Mouse (Mus musculus) limb, embryonic 13.5 days (tissue): Measurements from ENCODE around the gene Wnt11. TPM values are rescaled to one million over a fixed set of nuclear protein-coding genes. Genes with fewer than 3 reads are reported as not detected.

Experiments used
- ATAC-seq: fragments of 200-750 bp; cut with Nextera tagmentation; 2 replicates; pipeline ENCODE4 v1.8.0; 2017; ENCODE audit warnings: low read depth, moderate number of reproducible peaks, moderate TSS enrichment; ENCODE audit not compliant: low FRiP score
- H3K27ac ChIP-seq: fragments of 300-500 bp; sonication (generic); 2 replicates; pipeline ENCODE4 v1.5.1; 2015; ENCODE audit warnings: inconsistent platforms, mild to moderate bottlenecking, moderate library complexity
- H3K27me3 ChIP-seq: fragments of 300-500 bp; sonication (generic); 2 replicates; pipeline ENCODE4 v1.6.1; 2015; ENCODE audit warnings: mild to moderate bottlenecking, inconsistent platforms
- H3K36me3 ChIP-seq: fragments of 300-500 bp; sonication (generic); 2 replicates; pipeline ENCODE4 v1.6.1; 2015; ENCODE audit warnings: inconsistent platforms, mild to moderate bottlenecking, moderate library complexity
- H3K4me1 ChIP-seq: fragments of 300-500 bp; sonication (generic); 2 replicates; pipeline ENCODE4 v1.6.1; 2015; ENCODE audit warnings: inconsistent platforms
- H3K4me2 ChIP-seq: fragments of 300-500 bp; sonication (generic); replicated peaks from 2 replicates; pipeline ENCODE4 v1.6.1; 2015; ENCODE audit warnings: inconsistent platforms, mild to moderate bottlenecking, moderate library complexity
- H3K4me3 ChIP-seq: fragments of 300-500 bp; sonication (generic); 2 replicates; pipeline ENCODE4 v1.5.1; 2015; ENCODE audit warnings: moderate library complexity, mild to moderate bottlenecking, inconsistent platforms
- H3K9ac ChIP-seq: fragments of 300-500 bp; sonication (generic); 2 replicates; pipeline ENCODE4 v1.6.1; 2015; ENCODE audit warnings: mild to moderate bottlenecking, inconsistent platforms
- H3K9me3 ChIP-seq: fragments of 300-500 bp; sonication (generic); 2 replicates; pipeline ENCODE4 v1.6.1; 2016; ENCODE audit warnings: inconsistent platforms
- WGBS: fragments of 180-500 bp; shearing (Covaris S2); methylation state at CpG from one replicate; pipeline ENCODE4 v1.1.7; 2015; 5-methylcytosine and 5-hydroxymethylcytosine counted together
- polyA plus RNA-seq: library from polyadenylated mRNA; unstranded; fragments of >200 nt; fragmentation: Nextera tagmentation; extraction: Ambion mirVana; gene quantifications from 2 replicates; pipeline ENCODE4 v1.2.1, GENCODE M21; 2015

Wnt11 gene
- polyA plus RNA-seq, 1 experiment from 2014 or later = 37.2 TPM

DNA sequence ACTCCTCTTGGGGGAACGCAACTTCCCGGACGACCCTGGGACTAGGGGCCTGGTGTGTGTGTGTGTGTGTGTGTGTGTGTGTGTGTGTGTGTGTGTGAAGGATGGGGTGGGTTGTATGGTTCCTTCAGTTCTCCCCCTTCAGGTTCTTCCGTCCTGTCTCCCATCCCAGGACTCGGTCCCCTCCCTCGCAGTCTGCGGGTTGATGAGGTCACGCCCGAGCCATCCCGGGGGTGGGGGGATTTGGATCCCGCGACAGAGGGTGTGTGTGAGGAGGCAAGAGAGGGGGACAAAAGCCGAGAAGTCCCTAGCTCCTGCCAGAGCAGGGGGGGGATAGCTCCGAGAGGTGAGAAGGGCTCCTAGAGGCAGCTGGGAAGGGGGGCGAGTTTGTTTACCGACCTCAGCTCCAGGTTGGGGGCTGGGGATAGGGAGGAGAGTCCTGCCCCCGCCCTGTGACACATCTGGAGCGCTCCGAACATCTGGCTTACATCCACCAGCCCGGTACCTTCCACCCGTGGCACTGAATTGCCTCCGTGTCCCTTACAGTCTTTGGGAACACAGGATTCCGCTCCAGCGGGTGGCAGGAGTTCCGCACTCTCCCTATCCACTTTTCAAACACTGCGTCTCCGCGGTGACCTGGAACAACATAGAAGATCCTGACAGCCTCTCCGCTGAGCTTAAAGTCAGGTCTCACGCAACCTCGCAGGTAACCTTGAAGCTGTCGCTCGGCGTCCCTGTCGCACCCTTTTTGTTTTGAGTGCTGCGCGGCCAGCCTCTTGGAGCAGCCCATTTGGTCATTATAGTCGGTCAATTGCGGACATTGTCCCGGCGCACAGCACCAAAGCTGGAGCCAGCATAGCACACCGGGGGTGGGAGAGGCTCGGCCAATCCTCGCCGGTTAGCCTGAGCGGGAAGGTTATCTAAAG lies 868 bp downstream of the Wnt11 start:
- H3K9me3 ChIP-seq = no peaks in the 10 kb centered on the region
- 0 out of 2 replicates have a peak, but pooled peaks cover 3% of the 10 kb centered on the region for H3K36me3 ChIP-seq
- H3K9ac ChIP-seq = peak overlapping the region; percentile 81
- WGBS = under 1% methylated on average over 46 of the region's 46 CpGs
- peak overlapping the region; percentile 58; the same call in 1 of the 2 replicates for H3K27ac ChIP-seq
- peaks cover 58% of the 10 kb centered on the region for H3K4me1 ChIP-seq
- H3K4me3 ChIP-seq = peak overlapping the region; percentile 65
- peaks cover 89% of the 10 kb centered on the region for H3K27me3 ChIP-seq
- H3K4me2 ChIP-seq = peak overlapping the region; percentile 90
- ATAC-seq = no peak

DNA sequence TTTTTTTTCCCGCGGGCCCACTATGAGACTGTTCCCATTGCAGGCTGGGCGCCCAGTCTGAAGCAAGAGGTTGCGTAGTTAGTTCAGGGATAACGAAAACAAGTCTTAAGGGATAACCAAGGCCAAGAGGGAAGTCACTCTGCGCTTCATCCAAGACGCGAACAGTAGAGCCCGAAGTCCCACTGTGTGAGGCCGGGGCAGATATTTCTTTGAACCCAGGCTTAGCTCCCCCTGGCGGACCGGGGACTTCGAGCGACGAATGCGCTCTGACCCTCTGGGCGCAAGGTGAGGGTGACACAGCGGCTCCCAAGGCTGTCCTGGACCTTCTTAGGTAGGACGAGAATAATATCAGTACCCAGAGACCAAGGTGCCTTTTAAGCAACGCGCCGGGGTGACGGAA lies 1.7 kb downstream of the Wnt11 start:
- Histone ChIP-seq H3K27me3 (peaks cover 89% of the 10 kb centered on the region), H3K4me2 (peak overlapping the region; percentile 90), H3K4me1 (peaks cover 67% of the 10 kb centered on the region), H3K36me3 (0 out of 2 replicates have a peak, but pooled peaks cover 3% of the 10 kb centered on the region), H3K4me3 (peak overlapping the region; percentile 65), H3K9ac (peak overlapping the region; percentile 81), H3K27ac (peak overlapping the region; percentile 75; the same call in 1 of the 2 replicates), H3K9me3 (no peaks in the 10 kb centered on the region)
- 1% methylated on average over 23 of the region's 23 CpGs for WGBS
- no peak for ATAC-seq

DNA sequence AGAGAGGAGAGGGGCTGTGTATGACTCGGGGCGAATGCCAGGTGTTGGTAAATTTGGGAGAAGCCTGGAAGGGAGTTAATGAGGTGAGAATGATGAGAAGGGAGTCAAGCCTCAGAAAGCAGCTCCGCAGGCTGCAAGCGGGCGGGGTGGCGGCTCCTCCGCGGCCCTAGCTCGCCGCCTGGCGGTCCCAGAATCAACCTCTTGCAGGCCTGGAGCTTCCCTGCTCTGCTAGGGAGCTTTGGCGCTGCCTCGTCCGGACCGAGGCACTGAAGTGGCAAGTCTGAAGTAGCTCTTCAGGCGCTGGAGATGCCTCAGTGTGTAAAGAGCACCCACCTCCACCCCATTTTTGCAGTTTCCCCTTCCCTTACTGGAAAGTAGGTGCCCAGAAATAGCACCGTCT lies 3.0 kb downstream of the Wnt11 start:
- Histone ChIP-seq H3K4me3 (peak overlapping the region; percentile 65), H3K4me2 (peak overlapping the region; percentile 90), H3K36me3 (peaks cover 3% of the 10 kb centered on the region; the same call in 1 of the 2 replicates), H3K9ac (peak overlapping the region; percentile 81), H3K9me3 (no peaks in the 10 kb centered on the region), H3K27me3 (peaks cover 89% of the 10 kb centered on the region), H3K27ac (peak overlapping the region; percentile 75; the same call in 1 of the 2 replicates), H3K4me1 (peaks cover 79% of the 10 kb centered on the region)
- under 1% methylated on average over 17 of the region's 17 CpGs for WGBS
- peak; percentile 78 for ATAC-seq

DNA sequence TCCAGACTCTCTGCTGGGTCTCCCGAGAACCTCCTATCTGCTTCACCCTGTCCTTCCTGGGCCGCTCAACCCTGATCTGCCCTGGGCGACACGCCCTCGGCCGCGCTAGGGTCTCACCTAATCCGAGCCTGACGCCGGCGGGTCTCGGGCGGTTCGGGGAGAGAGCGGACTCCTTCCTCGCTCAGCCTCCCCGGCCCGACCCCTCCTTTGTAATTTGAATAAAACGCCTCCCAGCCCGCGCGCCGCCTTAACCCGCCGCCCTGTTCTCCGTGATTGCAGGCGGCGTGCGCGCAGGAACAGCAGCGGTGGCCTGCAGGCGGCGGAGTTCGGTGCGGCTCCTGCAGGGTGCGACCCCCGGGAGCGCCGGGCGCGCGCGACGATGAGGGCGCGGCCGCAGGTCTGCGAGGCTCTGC lies 3.8 kb downstream of the Wnt11 start:
- Histone ChIP-seq H3K27ac (peak overlapping the region; percentile 75; the same call in 1 of the 2 replicates), H3K4me3 (peak overlapping the region; percentile 65), H3K27me3 (peaks cover 85% of the 10 kb centered on the region), H3K9me3 (no peaks in the 10 kb centered on the region), H3K4me2 (peak overlapping the region; percentile 90), H3K9ac (peak overlapping the region; percentile 81), H3K36me3 (peaks cover 3% of the 10 kb centered on the region; the same call in 1 of the 2 replicates), H3K4me1 (peaks cover 88% of the 10 kb centered on the region)
- WGBS = under 1% methylated on average over 48 of the region's 48 CpGs
- ATAC-seq = peak; percentile 38

DNA sequence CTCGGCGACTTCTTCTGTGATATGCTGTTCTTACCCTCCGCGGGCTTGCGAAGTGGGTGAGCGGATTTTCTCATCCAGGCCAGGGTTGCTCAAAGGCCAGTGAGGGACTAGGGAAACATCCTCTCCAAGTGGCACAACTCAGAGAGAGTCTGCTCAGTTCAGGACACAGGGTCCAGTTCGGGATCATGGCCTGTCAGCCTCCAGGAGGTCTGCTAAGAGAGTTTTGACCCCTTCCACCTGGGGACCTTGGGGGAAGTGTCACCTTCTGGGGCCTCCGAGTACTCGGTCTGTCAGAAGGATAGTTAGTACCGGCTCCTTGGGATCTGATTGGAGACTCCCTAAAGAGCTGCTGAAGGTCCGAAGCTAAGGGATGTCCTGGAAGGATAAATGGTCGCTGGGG lies 4.4 kb downstream of the Wnt11 start:
- H3K27ac ChIP-seq = peak overlapping the region; percentile 75; the same call in 1 of the 2 replicates

DNA sequence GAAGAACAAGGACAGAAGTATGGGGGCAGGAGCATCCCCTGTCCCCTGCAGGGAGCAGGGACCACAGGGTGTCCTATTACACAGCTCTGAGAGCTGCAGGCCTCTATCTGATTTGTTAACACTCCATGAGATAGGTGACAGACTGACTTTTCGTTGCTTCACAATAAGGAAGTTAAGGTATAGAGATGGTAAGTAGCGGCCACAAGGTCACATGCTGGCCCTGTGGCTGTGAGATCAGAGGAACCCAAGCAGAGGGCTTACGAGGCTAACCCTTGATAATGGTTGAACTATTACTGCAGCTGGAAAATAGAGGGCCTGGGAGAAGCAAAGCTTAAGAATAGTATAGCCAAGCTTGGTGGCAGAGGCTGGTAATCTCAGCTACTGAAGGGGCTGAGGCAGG lies 5.9 kb downstream of the Wnt11 start:
- Histone ChIP-seq H3K36me3 (peaks cover 3% of the 10 kb centered on the region; the same call in 1 of the 2 replicates), H3K4me1 (peaks cover 94% of the 10 kb centered on the region), H3K27me3 (peaks cover 80% of the 10 kb centered on the region), H3K4me3 (peak overlapping the region; percentile 65), H3K4me2 (peak overlapping the region; percentile 90), H3K9me3 (no peaks in the 10 kb centered on the region), H3K27ac (no peak overlapping the region), H3K9ac (peak overlapping the region; percentile 43; the same call in 1 of the 2 replicates)
- WGBS = 31% methylated on average over 3 of the region's 3 CpGs
- ATAC-seq = no peak

More for the DNA sequence above, 4.4 kb downstream of the Wnt11 start:
- H3K4me2 ChIP-seq = peak overlapping the region; percentile 90
- H3K4me3 ChIP-seq = peak overlapping the region; percentile 65
- H3K36me3 ChIP-seq = peaks cover 3% of the 10 kb centered on the region; the same call in 1 of the 2 replicates
- no peaks in the 10 kb centered on the region for H3K9me3 ChIP-seq
- H3K27me3 ChIP-seq = peaks cover 85% of the 10 kb centered on the region
- H3K4me1 ChIP-seq = peaks cover 93% of the 10 kb centered on the region
- 3% methylated on average over 12 of the region's 12 CpGs for WGBS
- H3K9ac ChIP-seq = peak overlapping the region; percentile 81
- ATAC-seq = no peak

DNA sequence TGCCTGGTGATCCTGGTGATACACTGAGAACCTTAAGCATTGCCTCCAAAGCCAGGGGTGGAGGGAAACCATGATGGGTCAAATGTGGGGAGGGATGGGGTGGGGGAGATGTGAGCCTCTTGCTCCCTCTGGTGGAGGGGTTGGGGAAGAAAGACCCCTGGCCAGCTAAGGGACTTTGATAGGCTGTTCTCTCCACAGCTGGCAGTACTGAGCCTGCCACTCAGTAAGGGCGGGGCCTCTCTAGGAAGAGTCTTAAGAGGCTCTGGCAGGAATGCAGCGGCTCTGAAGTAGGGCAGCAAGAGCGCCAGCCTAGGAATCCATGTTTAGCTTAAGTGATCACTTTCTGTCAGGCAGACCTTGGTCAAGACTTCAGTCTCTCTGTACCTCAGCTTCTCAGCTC lies 6.9 kb downstream of the Wnt11 start:
- H3K9ac ChIP-seq = no peak overlapping the region
- no peaks in the 10 kb centered on the region for H3K9me3 ChIP-seq
- WGBS = 38% methylated on average over 3 of the region's 3 CpGs
- H3K4me1 ChIP-seq = peaks cover 91% of the 10 kb centered on the region
- peaks cover 78% of the 10 kb centered on the region for H3K27me3 ChIP-seq
- H3K27ac ChIP-seq = no peak overlapping the region
- no peak overlapping the region for H3K4me3 ChIP-seq
- peaks cover 8% of the 10 kb centered on the region; the same call in 1 of the 2 replicates for H3K36me3 ChIP-seq
- peak overlapping the region; percentile 90 for H3K4me2 ChIP-seq
- no peak for ATAC-seq

DNA sequence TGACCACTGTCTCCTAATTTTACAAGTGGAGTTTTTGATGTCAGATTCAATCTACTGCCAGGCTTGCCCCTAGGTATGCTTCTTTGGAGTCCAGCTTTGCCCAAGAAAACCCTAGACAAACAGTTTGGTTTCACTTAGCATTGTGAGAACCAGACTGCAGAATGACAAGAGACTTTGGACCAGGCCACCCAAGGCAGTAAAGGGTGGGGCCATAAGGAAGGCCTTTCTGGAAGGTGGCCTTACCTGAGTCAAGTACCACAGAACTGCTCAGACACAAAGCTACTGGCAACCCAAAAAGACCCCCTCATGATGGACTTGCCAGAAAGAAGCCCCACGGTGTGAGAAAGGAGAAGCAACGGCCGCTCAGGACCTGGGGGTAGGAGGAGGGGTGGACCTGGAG lies 8.1 kb downstream of the Wnt11 start:
- 76% methylated on average over 3 of the region's 3 CpGs for WGBS
- Histone ChIP-seq H3K27me3 (peaks cover 78% of the 10 kb centered on the region), H3K4me2 (no peak overlapping the region), H3K9me3 (no peaks in the 10 kb centered on the region), H3K4me3 (no peak overlapping the region), H3K36me3 (peaks cover 18% of the 10 kb centered on the region), H3K27ac (no peak overlapping the region), H3K4me1 (peaks cover 79% of the 10 kb centered on the region), H3K9ac (no peak overlapping the region)
- ATAC-seq = no peak

DNA sequence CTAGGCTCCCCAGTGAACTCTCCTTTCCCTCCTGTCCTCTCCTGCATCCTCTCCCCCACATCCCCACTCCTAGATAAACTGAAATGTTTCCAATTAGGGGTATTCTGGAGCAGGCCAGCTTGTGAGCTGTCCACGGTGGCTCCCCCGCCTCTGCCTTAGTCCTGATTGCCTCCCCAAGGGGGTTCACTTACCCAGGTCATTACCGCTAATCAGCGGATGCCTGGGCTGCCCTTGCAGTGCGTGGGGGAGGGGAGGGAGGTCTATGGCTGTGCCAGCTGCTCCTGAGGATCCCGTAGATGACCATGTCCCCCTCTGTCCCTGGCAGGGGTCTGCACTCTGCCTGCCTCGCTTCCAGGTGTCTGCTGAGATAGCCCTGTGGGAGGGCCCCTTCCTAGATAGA lies 8.7 kb downstream of the Wnt11 start:
- peaks cover 77% of the 10 kb centered on the region for H3K27me3 ChIP-seq
- peaks cover 75% of the 10 kb centered on the region for H3K4me1 ChIP-seq
- H3K4me3 ChIP-seq = no peak overlapping the region
- H3K9me3 ChIP-seq = no peaks in the 10 kb centered on the region
- H3K4me2 ChIP-seq = peak overlapping the region; percentile 21; the same call in 1 of the 2 replicates
- H3K36me3 ChIP-seq = peaks cover 22% of the 10 kb centered on the region
- no peak overlapping the region for H3K27ac ChIP-seq
- no peak for ATAC-seq
- H3K9ac ChIP-seq = no peak overlapping the region
- WGBS = 8% methylated on average over 7 of the region's 7 CpGs

DNA sequence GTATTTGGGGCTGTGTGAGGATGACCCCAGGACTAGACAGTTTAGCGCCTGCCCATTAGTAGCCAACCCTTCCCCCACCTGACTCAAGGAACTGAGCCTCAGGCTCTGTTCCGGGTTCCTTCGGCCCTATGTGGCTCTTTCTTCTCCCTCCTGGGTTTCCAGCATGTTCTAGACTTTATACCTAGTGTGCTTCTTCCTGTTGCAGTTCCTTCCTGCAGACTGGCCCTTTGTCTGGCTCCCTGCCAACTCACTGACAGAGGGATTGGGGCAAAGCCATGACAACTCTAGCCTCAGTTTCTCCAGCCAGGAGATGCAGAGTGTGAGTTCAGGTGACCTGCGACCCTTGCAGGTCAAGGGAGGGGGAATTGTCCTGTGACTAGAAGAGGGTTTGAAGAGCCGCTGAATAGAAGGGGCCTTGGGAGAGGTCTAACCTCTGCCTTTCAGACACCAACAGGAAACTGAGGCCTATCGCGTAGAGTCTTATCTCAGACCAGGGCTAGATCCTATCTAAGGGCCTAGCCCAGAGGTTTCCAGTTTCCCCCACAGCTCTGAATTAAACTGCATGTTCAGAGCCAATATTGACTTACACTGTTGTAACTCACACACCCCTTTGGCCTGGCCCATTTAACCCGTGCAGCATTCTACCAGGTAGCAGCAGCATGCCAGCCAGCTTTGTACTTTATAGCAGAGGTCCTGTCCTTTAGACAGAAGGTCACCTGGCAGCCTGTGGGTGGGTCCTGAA lies 14.2 kb downstream of the Wnt11 start:
- peaks cover 45% of the 10 kb centered on the region for H3K27me3 ChIP-seq
- H3K4me2 ChIP-seq = no peak overlapping the region
- no peak overlapping the region for H3K4me3 ChIP-seq

DNA sequence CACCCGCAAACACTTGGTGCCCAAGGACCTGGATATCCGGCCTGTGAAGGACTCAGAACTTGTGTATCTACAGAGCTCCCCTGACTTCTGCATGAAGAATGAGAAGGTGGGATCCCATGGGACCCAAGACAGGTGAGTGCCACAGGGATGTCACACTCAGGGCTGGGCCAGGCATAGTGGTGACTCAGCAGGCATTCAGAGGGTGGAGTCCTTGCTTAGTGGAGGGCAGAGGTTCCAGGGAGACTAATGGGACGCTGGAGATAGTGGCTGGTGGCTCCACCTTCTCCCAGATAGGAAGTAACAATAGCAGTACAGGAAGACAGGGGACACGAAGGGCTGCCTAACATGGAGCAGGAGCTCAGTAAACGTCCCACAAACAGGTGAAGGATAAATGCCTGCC lies 15.5 kb downstream of the Wnt11 start:
- Histone ChIP-seq H3K4me2 (no peak overlapping the region), H3K9me3 (no peaks in the 10 kb centered on the region), H3K27me3 (peaks cover 39% of the 10 kb centered on the region), H3K36me3 (peaks cover 68% of the 10 kb centered on the region), H3K27ac (peak overlapping the region; percentile 77), H3K9ac (no peak overlapping the region), H3K4me1 (peaks cover 54% of the 10 kb centered on the region), H3K4me3 (no peak overlapping the region)
- 87% methylated on average over 5 of the region's 5 CpGs for WGBS
- no peak for ATAC-seq

More for the DNA sequence above, 14.2 kb downstream of the Wnt11 start:
- ATAC-seq = no peak
- Histone ChIP-seq H3K27ac (no peak overlapping the region), H3K36me3 (peaks cover 61% of the 10 kb centered on the region), H3K9me3 (no peaks in the 10 kb centered on the region), H3K9ac (no peak overlapping the region), H3K4me1 (peaks cover 60% of the 10 kb centered on the region)
- 86% methylated on average over 8 of the region's 8 CpGs for WGBS
